Mouse (Mus musculus) naive thymus-derived CD4-positive, alpha-beta T cell, adult 2 months (primary cell): ENCODE results near the gene Tbc1d8.

ENCODE experiments used
- DNase-seq: peaks from one replicate; pipeline ENCODE4 v3.0.0-alpha.2; 2011; ENCODE audit warnings: low read depth

Tbc1d8 gene

DNA sequence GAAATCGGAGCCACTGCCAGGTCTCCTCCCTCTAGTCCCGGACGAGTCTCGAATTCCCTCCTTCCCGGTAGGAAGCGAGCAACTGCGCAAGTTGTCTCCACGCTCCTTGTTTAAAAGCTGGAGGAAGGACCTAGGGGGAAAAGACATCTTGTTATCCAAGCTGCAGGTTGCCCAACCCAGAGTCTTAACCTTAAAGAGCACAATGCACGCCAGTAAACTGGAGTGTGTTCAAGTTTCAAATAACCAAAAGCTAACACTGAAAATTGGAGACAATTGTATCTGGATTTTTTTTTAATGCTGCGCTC is 293 bp upstream of the Tbc1d8 start:
- no peak for DNase-seq

DNA sequence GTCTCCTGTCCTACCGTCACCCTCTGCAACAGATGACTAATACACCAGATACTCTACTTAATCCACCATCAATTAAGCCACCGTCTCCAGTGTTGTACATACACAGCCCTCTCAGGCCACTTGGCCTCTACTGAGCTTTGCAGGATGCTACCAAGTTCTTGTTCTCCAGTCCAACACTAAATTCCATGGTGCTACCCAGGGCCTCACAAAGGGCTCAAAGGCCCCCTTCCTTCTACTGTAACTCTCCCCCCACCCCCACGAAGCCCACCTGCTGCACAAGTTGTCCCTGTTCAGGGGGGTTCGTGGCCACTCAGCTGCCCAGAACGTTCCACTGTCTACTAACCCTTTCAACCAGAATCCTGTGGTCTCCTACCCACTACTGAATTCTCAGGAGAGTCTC is 1.5 kb downstream of the Tbc1d8 start:
- DNase-seq = no peak

- no peak for DNase-seq
Observed at GRCm38 (mm10) chr1:39476341-39476740, 2.2 kb downstream of the Tbc1d8 start.

DNA sequence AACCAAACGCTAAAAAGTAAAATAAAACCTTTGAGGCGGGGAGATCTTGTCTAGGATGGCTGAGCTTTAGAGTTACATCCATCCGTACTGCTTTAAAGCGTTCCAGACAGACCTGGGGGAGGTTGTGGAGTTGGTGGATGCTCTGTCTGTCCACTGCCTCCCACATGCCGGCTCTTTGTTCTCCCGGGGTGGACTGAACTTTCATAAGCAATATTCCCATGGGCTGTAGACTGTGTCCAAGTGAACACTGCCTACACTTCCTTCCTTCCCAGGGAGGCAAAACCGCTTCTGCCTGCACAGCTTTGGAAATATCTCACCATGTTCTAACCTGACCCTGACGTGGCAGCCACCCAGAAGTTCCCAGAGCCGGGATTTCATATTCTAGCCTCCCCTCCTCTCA is 4.0 kb downstream of the Tbc1d8 start:
- no peak for DNase-seq

DNA sequence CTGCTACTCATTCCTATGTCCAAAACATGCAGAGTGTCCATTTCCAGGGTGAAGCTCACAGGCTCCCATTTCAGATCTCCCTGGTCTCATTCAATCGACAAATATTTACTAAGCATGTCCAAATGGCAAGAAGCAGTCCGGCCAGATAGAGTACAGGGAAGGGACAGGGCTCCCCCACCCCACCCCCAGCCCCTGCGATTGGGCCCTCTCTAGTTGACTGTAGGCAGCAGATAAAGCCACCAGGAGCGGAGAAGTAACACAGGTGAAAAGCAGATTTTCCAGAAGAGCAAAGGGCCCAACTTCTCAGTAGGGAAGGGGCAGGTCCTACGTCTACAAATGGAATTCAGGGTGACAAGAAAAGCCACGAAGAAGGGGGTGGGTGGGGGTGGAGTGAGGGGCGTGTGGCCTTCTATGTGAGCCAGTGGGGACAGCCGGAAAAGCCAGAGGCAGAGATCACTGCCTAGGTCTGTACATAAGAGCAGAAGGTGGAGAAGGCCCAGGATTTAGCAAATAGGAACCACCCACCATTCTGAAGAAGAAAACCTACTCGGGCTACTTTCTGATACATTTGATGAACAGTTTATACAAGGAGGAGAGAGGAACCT is 7.2 kb downstream of the Tbc1d8 start:
- DNase-seq = no peak

DNA sequence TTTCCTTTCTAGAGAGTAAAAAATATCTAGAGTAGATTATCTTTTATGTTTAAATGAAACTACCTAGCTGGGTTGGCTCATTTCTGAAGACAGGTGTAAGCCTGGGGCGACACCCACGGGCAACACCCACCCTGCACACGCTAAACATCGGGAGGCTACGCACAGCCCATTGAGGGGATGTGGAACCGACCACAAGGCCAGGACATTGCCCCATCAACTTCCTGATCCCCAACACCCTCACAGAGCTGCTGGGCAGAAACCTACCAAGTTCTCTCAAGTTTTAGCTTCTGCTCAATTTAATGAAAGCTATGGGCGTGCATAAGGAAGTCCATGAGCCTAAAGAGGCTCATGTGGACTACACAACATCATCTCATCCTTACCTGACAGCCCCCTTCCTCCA is 9.6 kb downstream of the Tbc1d8 start:
- DNase-seq = no peak

DNA sequence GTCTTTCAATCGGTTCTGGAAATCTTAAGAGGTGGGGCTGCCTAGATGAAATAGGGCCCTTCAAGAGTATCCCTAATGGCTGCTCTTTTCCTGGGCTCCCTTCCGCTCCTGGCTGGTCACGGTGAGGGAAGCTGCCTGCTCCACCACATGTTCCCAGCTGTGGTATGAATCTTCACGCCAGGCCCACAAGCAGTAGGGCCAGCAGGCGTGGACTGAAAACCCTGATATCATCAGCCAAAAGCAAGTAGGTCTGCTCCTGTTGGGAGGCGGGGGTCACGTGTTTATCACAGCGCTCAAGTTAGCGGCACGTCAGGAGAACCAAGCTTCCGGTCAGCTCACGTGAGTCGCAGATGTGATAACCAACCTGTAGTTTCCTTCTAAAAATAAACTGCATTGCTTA is 12.0 kb downstream of the Tbc1d8 start:
- no peak for DNase-seq

DNA sequence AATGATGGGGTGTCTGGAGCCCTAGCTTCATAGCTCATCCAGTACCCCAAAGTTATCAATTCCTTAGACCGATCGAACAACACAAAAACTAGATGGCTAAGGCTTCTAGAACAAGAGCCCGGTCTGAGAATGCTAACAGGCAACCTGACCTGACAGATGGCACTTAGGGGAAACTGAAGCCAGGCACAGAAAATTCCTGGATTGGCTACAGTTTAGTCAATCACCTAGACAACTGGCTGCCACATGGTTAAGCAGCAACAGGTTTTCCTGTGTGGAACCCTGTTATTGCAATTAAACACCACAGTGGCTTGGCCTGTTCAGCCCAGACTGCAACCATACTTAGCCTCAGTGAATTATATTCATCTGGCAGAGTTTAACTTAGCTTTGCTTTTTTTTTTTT is 13.8 kb downstream of the Tbc1d8 start:
- no peak for DNase-seq

- DNase-seq = no peak
Observed at GRCm38 (mm10) chr1:39462937-39463444, 15.6 kb downstream of the Tbc1d8 start.

- no peak for DNase-seq
Observed at GRCm38 (mm10) chr1:39462036-39462435, 16.5 kb downstream of the Tbc1d8 start.

- no peak for DNase-seq
Observed at GRCm38 (mm10) chr1:39460495-39460894, 18.1 kb downstream of the Tbc1d8 start.

- no peak for DNase-seq
Observed at GRCm38 (mm10) chr1:39457887-39458874, 20.4 kb downstream of the Tbc1d8 start.

GRCm38 (mm10) chr1:39456421-39456853 is 22.1 kb downstream of the Tbc1d8 start:
- no peak for DNase-seq

GRCm38 (mm10) chr1:39455350-39456023 is 23.1 kb downstream of the Tbc1d8 start:
- DNase-seq = no peak

DNA sequence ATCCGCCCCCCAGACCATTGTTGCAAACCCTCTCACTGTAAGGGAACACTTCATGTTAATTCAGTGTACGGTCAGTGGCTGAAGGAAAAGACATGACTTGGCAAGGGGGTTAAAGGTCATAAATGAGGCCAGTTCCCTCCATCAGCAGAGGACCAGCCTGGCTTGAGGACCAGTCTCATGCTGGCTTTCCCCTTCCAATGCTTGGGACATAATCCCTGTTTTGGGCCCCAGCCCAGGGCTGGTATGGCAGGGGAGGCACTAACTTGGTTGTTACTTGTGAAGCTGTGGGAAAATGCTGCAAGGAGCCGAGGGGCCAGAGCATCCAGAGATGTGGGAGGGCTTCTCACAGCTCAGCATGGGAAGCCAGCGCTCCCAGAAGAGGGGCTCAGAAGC is 23.8 kb downstream of the Tbc1d8 start:
- DNase-seq = no peak

- no peak for DNase-seq
Observed at GRCm38 (mm10) chr1:39454108-39454782, 24.3 kb downstream of the Tbc1d8 start.

- DNase-seq = no peak
Observed at GRCm38 (mm10) chr1:39452203-39452602, 26.4 kb downstream of the Tbc1d8 start.

- no peak for DNase-seq
Observed at GRCm38 (mm10) chr1:39450069-39450728, 28.4 kb downstream of the Tbc1d8 start.

GRCm38 (mm10) chr1:39449251-39449790 is 29.2 kb downstream of the Tbc1d8 start:
- peak; percentile 14 for DNase-seq

DNA sequence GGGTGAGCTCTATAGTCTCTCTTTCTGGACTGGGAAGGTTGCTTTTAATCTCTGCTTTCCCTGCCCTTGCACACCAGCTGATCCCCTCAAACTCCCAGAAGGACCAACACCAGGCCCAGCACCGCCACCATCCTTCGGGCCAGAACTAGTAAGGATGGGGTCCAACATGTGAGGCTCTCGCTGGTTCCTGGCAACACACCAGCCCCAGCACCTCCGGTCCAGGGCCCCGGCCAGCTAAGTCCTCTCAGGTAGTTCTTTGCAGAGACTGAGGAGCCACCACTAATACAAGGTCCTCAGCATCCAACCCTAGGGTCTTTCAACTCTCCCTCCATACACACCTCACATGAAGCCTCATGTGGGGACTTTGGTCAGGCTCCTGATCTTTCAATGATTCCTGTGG is 29.7 kb downstream of the Tbc1d8 start:
- no peak for DNase-seq

DNA sequence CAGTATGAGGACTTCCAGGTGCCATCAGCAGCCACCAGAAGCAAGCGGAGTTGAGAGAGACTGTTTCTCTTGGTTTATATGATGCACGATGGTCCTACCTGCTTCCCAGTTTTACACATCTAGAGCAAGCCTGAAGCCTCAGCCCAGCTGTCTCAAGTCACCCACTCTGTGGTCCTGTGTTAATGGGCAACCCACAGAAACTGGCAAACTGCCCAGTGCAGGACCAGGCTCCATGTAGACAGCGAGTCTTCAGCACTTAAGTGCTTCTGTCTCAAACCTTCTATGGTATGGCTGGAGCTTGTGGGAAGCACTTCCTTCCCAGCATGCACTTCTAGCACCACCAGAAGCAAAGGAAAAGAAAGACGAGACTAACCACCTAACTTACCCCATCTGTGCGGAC is 30.3 kb downstream of the Tbc1d8 start:
- DNase-seq = no peak
